Mouse (Mus musculus): ENCODE results near the gene Olfr1065.

DNA sequence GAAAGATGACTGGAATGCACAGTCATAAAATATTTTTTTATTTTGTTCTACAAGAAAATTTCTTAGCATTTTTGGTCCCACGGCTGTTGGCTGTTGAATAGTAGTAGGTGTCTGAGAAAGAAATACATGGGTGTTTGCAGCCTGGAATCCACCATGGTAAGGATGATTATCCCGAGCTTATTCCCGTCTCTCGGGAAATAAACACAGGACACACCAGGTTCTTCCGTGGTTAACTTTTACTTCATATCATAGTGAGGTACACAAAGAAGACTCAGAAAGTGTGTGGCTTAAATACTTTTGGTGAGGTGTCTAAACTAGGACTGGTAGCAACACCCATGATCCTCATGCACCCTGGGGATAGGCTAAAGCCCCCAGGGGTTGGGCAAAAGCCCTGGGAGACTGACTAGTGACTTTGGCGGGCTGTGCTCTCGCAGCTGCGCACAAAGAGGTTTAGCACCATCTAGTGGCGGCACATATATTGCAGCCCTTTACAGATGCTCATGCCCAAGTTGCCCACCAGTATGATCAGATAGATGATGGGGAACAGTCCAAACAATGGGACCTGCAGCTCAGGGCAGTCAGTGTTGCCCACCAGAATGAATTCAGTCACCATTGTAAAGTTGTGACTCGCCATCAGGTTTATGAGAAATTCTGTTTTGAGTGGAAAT lies 14.2 kb upstream of the Olfr1065 start:
- TF ChIP-seq ZC3H11A (IDR thresholded peaks at IDR 0.05; ENCODE audit: borderline replicate concordance, low read depth, low read length) (peak; percentile 91), MAFK (IDR thresholded peaks at IDR 0.05; ENCODE audit: insufficient read depth, low read depth, low read length) (no peak), HCFC1 (IDR thresholded peaks at IDR 0.05; ENCODE audit: borderline replicate concordance, insufficient read depth, low read length) (no peak), CHD2 (IDR thresholded peaks at IDR 0.05; ENCODE audit: low read depth, low read length) (no peak), ZNF384 (IDR thresholded peaks at IDR 0.05; ENCODE audit: low read depth, low read length) (no peak)
